Mouse (Mus musculus) small intestine, adult 2 months (tissue): ENCODE data around the gene Abhd4.

Experiments
- CTCF ChIP-seq: fragments of 200-500 bp; IDR thresholded peaks from 2 replicates; pipeline ENCODE4 v1.5.1; 2012; ENCODE audit warnings: low read depth, mild to moderate bottlenecking, control low read depth, inconsistent platforms, low read length, moderate library complexity, mixed read lengths; ENCODE audit not compliant: insufficient replicate concordance, insufficient read length; ENCODE audit errors: extremely low read depth
- POLR2A ChIP-seq: fragments of 200-500 bp; IDR thresholded peaks from 2 replicates; pipeline ENCODE4 v1.6.1; 2012; ENCODE audit warnings: low read depth, mild to moderate bottlenecking, control low read depth, inconsistent platforms, low read length, moderate library complexity

- TF ChIP-seq CTCF (no peak), POLR2A (no peak)
Measured at GRCm38 (mm10) chr14:54262622-54263021, 8.6 kb downstream of the Abhd4 start.
